Mouse (Mus musculus) liver, adult (tissue): Measurements from ENCODE around the gene Tnfrsf12a.

ENCODE experiments used
- GATA4 ChIP-seq: IDR thresholded peaks from 2 replicates; pipeline ENCODE4 v1.6.1; 2014; ENCODE audit warnings: mild to moderate bottlenecking, low read length; ENCODE audit not compliant: insufficient replicate concordance

Gene Tnfrsf12a

GRCm38 (mm10) chr17:23627813-23628212 lies 49.5 kb downstream of the Tnfrsf12a start:
- TF ChIP-seq GATA4 = no peak
